ENCODE assay signal across 24 mouse cellular contexts in genomic region chr3:81054074-81054473, GRCm38 (mm10). TPM values are rescaled to one million over a fixed set of nuclear protein-coding genes. Genes with fewer than 3 reads are reported as not detected.
DNase-seq lines count a peak whose midpoint lies in the region; ATAC-seq lines count a peak whose summit lies in the region.
"Had no signal": no experiment of that assay in that cellular context is flagged by ENCODE, and none has a peak within 500 bp of the region (broad histone marks: within the 10 kb centered on the region; RNA-seq: fewer than 3 reads in every experiment).

No protein-coding gene starts in this region.

- DNase-seq in 416B (ENCODE audit: low read depth): peak; percentile 34
- DNase-seq in splenic B cell, adult 2 months (ENCODE audit: low read depth, low spot score): peak; percentile 16
- DNase-seq in neural tube, embryonic 10.5 days (ENCODE audit: extremely low spot score, low spot score): no peak
- no peak for DNase-seq in kidney, postnatal 4 days
- no peak for DNase-seq in gastrocnemius, postnatal 10 days
- DNase-seq: adrenal gland, adult 2 months; adrenal gland, postnatal 14 days; cerebellum, adult 11 months; cerebellum, adult 8-10 months; cerebellum, postnatal 10 days; forebrain, postnatal 0 days; gastrocnemius, adult 2 months; gastrocnemius, postnatal 25 days; heart, postnatal 36 days had no signal

- H3K27me3 ChIP-seq in splenic B cell, adult 2 months (ENCODE audit: control insufficient read depth, insufficient read depth, low read length, poor library complexity, severe bottlenecking): no peaks in the 10 kb centered on the region
- H3K27me3 ChIP-seq: embryonic facial prominence, embryonic 12.5 days; embryonic facial prominence, embryonic 15.5 days had no signal

- peak; percentile 64 for ATAC-seq in common myeloid progenitor, adult 5-6 weeks (replicated peaks; ENCODE audit: low read depth, poor library complexity, severe bottlenecking)
- ATAC-seq in megakaryocyte, adult 5-6 weeks (ENCODE audit: poor library complexity, severe bottlenecking): peak; percentile 64
- ATAC-seq: CD4-positive, CD25-positive, alpha-beta regulatory T cell, adult 4 months; forebrain, embryonic 14.5 days; forebrain, postnatal 0 days; hindbrain, postnatal 0 days; inflammation-experienced regulatory T-cells, adult 6 months; intestine, embryonic 16.5 days had no signal

- H3K36me3 ChIP-seq in splenic B cell, adult 2 months (ENCODE audit: control insufficient read depth, insufficient read depth, low read length, poor library complexity, severe bottlenecking): no peaks in the 10 kb centered on the region
- H3K36me3 ChIP-seq: embryonic facial prominence, embryonic 12.5 days; embryonic facial prominence, embryonic 15.5 days had no signal

RNA-seq across cellular contexts. Expression of gene Pdgfc, which starts 17.9 kb away (rescaled TPM):
- 0.37 TPM in 1 of 2 replicates, not detected in the other for total RNA-seq in common myeloid progenitor, adult 5-6 weeks (2017)
- not detected in 2 replicates for total RNA-seq in megakaryocyte, adult 5-6 weeks (2015)
- not detected in 2 replicates for total RNA-seq in megakaryocyte, adult 5-6 weeks (2017)
- total RNA-seq in gastrocnemius, postnatal 10 days (2021): 1 to 10 TPM; 4.1 to 7.4 TPM
- total RNA-seq: MEL had no signal

Comparison
In these comparisons a context has a peak if more than half of its experiments do, and no peak if none do; other contexts are left out.
1. DNase-seq: peak in 416B (single experiment) and splenic B cell, adult 2 months (single experiment); none in neural tube, embryonic 10.5 days (single experiment), kidney, postnatal 4 days (0 of 2) and gastrocnemius, postnatal 10 days (single experiment).